Mouse (Mus musculus) right cerebral cortex, postnatal 10 days (tissue): ENCODE measurements around the gene Cck.

Experiments used
- DNase-seq, 2 experiments: peaks; one replicate each; pipeline ENCODE4 v3.0.0; 2021; ENCODE audit warnings: low spot score in 2 of 2

Cck gene

GRCm38 (mm10) chr9:121495529-121495928 is at the start of gene Cck:
Gene Cck (minus strand): TSS chr9:121495694.
- peak; percentile 77 to 82 for DNase-seq

- no peak for DNase-seq
Observed at GRCm38 (mm10) chr9:121541530-121541929, 46.0 kb upstream of the Cck start.

- no peak for DNase-seq
Observed at GRCm38 (mm10) chr9:121532626-121533025, 37.1 kb upstream of the Cck start.

DNA sequence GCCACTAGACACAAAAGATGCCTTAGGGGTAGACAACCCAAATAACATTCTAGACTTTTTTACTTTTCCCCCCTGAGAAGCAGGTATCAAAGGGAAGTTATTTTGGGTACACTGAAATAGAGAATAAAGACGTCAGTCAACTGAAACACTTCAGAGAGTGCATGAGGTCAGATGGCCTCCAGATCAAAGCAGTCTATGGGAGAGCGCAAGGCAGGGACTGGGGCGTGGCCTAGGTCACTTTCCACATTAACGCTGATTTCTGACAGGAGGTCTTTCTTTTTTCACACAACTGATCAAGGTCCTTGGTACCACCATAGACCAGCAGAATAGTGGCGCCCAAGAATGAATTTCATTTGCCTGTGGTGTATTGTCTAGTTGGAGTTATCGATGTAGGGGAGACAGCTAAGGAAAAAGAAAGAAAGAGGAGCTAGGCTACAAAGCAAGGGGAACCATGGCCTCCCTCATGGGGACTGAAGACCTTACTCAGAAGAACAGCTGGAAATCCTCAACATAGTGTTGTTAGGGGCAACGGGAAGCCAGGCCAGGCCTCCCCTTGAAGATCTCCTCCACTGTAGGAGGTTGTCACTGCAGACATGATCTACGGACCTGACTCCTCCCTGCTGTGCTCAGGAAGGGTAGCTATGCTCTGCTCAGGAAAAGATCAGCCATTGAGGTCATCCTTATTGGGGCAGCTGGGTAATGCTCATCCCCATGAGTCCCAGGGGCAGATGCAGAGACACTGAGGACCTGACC is 33.3 kb upstream of the Cck start:
- DNase-seq, result no peak

DNA sequence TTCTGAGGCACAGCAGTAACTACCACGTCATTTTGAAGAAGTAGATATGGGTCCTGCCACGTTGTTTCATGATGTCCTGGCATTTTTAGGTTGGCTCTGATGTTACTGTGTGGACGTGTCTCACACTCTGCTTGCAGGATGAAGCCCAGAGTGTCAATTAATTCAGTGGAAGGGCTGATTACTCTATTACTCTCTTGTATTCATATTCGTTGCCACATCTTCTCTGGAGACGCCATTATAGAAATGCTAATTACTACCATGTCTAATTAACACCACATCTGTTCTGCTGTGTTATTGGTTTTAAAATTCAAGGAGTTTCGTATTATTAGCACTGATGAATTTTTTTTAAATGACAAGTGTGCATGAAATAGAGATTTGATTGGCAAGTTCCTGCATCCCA is 30.7 kb upstream of the Cck start:
- DNase-seq, result no peak

DNA sequence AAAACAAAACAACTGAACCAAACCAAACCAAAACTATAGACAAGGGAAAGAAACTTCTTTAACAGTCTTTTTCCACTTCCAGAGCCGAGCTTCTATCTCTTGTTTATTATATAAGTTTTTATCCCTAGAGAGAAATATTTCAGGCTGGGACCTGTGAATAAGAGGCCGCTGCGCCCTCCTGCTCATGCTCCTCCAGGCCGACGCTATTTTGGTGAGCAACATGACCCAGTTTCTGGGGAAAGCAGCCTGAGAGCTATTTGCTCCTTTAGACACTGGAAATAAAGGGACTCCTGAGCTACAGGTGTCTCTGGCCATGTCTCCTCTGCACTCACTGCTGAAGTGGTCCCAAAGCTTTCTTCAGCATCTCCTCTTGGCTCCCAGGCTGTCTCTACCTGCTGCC is 24.6 kb upstream of the Cck start:
- DNase-seq, result no peak

DNA sequence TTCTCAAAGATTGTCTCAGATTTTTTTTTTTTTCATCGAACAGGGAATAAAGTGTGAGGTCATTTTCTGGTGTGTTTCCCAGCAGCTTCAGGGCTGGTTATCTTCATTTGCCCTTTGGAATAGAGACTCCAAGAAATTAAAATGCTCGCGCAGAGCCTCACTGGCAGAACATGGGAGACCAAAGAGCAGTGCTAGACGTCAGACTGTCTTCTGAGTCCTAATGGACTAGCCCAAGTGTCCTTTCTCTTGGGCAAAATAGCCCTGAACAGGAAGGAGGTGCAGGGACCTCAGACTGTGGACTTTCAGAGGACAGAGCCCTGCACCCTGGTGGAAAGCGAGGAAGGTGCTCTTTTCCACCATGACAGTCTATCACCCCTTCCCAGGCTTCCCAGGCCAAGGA is 19.0 kb upstream of the Cck start:
- DNase-seq, result no peak

GRCm38 (mm10) chr9:121511911-121512310 is 16.4 kb upstream of the Cck start:
- DNase-seq, result no peak

DNA sequence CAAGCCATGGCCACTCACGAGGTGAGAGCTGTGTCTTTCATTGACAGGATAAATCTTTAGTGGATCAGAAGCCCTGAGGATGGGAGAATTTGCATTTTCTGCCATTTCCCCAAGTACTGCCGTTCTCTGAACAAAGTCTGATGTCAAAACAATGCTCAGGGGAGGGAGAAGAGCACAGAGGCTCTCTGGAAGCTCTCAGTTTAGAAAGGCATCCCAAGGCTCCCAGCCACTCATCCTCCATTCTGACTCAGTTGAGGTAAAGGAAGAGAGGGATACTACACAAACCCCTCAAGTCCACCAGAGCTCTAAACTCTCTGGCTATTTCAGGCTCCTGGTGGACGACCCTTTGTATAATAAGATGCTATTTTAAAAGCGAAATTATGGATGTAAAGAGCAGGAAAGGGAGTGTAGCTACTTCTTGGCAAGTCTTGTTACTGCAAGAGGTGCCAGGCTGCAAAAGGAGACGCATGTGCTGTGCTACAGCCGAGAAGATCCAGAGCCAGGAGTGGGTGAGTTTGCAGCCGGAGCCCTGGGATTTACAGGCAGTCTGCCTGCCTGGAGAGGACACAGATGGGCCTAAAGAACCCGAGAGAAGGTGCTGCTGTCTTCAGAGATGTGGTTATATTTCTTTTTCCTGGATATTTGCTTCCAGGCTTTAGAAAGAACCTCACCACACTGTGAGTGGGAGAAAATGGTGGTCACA is 11.1 kb upstream of the Cck start:
- peak; percentile 81 to 91 for DNase-seq

DNA sequence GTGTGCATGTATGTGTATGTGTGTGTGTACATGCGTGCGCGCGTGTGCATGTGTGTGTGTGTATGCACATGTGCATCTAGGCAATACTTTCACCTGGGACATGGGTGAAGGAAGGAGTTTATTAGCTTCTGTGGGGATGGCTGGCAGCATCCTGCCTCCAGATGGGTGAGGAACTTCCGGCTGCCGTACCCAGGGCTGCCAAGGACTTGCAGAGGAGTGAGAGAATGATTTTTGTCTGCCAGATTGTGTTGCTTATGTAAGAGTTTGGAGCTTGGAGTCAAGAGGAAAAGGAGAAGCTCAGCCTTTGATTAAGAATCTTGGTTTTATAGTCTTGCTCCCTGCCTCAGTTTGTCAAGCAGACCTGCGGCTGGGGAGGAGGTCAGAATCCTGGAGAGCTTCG is 9.9 kb upstream of the Cck start:
- peak; percentile 76 to 82 for DNase-seq

- peak; percentile 59 to 67 for DNase-seq
Observed at GRCm38 (mm10) chr9:121496102-121496501, 608 bp upstream of the Cck start.

DNA sequence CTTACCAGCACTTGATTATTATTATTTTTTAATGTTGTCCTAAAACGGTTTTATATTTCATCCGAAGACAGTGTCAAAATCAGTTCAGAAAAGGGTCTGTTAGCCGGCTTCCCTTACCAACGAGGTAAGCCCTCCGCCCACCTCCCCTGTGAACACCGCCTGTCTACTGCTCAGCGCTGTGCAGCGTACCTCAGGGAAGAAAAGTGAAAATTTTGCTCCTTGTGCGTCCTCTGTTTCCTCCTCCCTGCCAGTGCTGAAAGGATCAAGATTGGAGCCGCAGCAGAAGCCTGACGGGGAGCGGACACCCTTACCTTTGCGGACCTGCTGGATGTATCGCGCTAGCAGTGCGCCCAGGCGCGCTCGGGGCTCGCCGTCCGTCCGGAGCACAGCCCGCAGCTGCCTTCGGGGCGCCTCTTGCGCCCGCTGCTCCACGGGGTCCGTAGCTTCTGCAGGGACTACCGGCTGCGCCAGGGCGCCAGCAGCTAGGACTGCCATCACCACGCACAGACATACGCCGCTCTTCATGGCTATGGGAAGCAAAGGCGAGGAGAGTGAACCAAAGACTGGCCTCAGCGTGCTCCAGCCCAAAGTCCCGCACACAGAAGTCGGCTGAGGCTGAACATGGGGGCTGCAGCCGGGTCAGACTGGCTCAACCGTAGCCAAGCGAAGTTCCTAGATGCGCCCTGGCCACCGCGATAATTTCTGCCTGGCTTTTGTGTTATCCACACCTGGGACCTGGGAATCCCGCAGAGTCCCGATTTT is 1.3 kb downstream of the Cck start:
- DNase-seq, result no peak

GRCm38 (mm10) chr9:121491592-121492240 is 3.8 kb downstream of the Cck start:
- DNase-seq, result no peak

- DNase-seq, result no peak
Observed at GRCm38 (mm10) chr9:121487216-121487615, 8.3 kb downstream of the Cck start.

GRCm38 (mm10) chr9:121479453-121479852 is 16.0 kb downstream of the Cck start:
- DNase-seq, result peak; percentile 79 to 86

DNA sequence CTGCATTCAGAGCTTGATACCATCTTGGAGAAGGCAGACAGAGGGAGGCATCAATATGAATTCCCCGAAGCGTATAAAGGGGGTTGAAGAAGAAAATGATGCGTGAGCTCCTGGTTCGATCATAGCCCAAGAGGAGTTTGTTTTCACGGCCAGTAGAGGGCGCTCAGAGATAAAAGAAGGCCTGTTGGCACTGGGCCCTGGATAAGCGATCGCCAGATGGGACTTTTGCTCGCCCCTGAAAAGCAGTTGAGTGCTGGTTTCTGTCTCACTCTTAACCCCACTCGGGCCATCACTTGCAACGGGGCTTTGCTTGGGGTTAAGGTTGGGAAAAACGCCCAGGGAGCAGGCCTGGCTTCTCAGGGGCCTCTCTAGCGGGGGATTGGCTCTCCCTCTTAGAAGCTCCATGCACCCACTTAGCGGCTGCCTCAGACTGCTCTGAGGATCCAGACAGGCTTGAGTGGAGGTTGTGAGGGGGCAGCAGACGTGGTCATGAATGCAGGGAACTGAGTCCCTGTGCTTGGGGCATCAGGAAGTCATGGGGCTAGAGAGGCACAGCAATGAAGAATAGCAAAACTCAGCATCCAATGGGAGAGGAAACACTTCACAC is 18.1 kb downstream of the Cck start:
- peak; percentile 83 to 86 for DNase-seq

DNA sequence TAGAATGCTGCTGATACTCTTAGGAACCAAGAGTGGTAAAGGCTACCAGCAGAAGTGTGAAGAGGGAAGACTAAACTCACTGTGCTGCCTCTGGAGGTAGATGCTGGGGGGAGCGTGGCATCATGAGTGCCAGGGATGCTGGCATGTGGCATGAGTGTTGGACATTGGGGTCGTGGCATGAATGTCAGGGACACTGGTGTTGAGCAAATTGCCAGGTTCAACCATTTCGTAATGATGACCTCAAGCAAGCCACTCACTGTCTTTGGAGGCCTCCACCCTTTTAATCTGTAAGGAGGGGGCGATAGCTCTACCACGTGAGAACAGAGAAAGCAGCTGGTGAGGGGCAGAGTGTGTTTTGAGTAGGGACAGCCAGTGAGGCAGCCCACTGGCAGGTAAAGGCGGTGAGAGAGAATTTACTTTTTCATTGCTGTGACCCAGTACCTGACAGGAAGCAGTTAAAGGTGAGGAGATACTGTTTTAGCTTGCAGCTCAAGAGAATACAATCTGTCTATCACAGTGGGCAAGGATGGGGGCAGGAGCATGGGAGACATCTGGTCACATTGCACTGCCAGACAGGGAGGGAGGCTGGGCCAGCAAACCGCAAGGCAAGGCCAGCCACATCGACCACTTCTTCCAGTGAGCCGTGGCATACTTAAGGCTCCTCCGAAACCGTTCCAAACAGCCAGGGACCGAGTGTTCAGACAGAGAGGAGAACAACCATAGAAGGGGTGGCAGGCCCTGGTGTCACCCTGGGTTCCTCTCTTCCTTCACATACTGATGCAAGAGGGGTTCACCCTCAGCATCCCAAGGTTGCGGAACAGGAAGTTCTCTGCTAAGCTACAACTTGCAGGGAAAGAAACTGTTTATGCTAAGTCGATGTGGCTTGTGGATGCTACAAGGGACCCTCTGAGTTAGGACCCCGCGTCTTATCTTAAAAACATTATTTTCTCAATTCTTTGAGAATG is 19.7 kb downstream of the Cck start:
- no peak for DNase-seq

GRCm38 (mm10) chr9:121474771-121475170 is 20.7 kb downstream of the Cck start:
- DNase-seq, result no peak

DNA sequence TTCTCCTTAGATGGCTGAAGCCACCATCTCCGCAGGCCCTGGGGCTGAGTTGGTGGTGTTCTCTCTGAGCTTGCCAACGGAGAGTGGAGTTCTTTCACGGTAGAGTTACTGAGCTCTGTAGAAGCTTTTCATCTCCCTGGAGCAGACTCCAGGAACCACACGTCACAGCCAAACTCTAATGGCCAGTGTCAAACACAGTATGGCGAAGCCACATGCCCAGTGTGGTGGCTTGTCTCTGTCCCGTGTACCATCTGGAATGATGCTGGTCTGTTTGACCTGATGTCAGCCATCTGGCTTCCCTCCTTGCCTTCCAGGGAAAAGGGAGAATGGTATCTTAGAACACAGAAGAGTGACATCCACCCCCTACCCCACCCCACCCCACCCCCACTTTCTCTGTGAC is 25.8 kb downstream of the Cck start:
- no peak for DNase-seq

DNA sequence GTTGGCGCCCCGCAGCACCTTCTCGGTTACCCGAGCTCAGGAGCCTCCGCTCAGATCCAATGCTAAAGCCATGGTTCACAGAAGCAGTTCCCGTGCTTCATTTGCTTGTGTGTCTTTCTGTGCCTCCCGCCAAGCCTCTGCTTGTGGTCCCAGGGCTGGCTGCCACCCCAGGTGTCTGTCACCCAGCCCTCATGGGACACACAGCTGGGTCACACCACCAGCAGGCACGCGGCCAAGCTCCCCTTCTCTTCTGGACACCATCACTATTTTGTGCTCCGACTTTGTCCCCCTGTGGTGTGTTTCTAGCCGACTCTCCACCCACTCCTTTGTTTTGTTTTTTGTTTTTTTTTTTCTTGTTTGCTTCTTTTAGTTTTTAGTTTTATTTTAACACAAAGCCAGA is 28.0 kb downstream of the Cck start:
- peak in 1 of 2 experiments; percentile 57 for DNase-seq
